Comparison of ENCODE assay signal across 21 mouse cellular contexts in genomic region chr3:30258421-30258820, GRCm38 (mm10).
A peak's percentile ranks its signal among the peaks of the same experiment; 100 is the strongest.
DNase-seq lines count a peak whose midpoint lies in the region; ATAC-seq and TF ChIP-seq lines count a peak whose summit lies in the region.
"Had no signal": no experiment of that assay in that cellular context is flagged by ENCODE, and none has a peak within 500 bp of the region (broad histone marks: within the 10 kb centered on the region; RNA-seq: fewer than 3 reads in every experiment).

No protein-coding gene starts in this region.

- peak overlapping the region; percentile 20 for H3K4me2 ChIP-seq in heart, embryonic 11.5 days
- peak overlapping the region; percentile 20; the same call in 1 of the 2 replicates for H3K4me2 ChIP-seq in intestine, embryonic 14.5 days (ENCODE audit: low read length)
- H3K4me2 ChIP-seq in intestine, embryonic 16.5 days (ENCODE audit: low read depth, low read length): no peak overlapping the region
- peak overlapping the region; percentile 32 for H3K4me2 ChIP-seq in embryonic facial prominence, embryonic 12.5 days (replicated peaks)
- 0 out of 2 replicates have a peak overlapping the region, but pooled peaks have one; percentile 0 for H3K4me2 ChIP-seq in limb, embryonic 14.5 days (replicated peaks; ENCODE audit: low read depth, low read length, severe bottlenecking)
- H3K4me2 ChIP-seq: embryonic facial prominence, embryonic 15.5 days; forebrain, embryonic 13.5 days; neural tube, embryonic 15.5 days had no signal

- H3K27me3 ChIP-seq in heart, embryonic 11.5 days (ENCODE audit: control insufficient read depth, insufficient read depth, low read length): no peaks in the 10 kb centered on the region
- no peaks in the 10 kb centered on the region for H3K27me3 ChIP-seq in intestine, embryonic 14.5 days (replicated peaks; ENCODE audit: control insufficient read depth, insufficient read depth, low read length)
- H3K27me3 ChIP-seq in intestine, embryonic 16.5 days (replicated peaks; ENCODE audit: control insufficient read depth, insufficient read depth, low read length): no peaks in the 10 kb centered on the region
- no peaks in the 10 kb centered on the region for H3K27me3 ChIP-seq in embryonic facial prominence, embryonic 12.5 days
- H3K27me3 ChIP-seq in limb, embryonic 14.5 days (ENCODE audit: control insufficient read depth, insufficient read depth, low read length): no peaks in the 10 kb centered on the region
- H3K27me3 ChIP-seq: embryonic facial prominence, embryonic 15.5 days; forebrain, embryonic 13.5 days; neural tube, embryonic 15.5 days had no signal

- intact Hi-C loops in left cerebral cortex, postnatal 14 days (cut with DNase I): no loop called here

- H3K9ac ChIP-seq in heart, embryonic 11.5 days (ENCODE audit: low read depth, low read length): no peak overlapping the region
- H3K9ac ChIP-seq in intestine, embryonic 14.5 days (ENCODE audit: low read length): no peak overlapping the region
- H3K9ac ChIP-seq in intestine, embryonic 16.5 days (ENCODE audit: low read depth, low read length): no peak overlapping the region
- H3K9ac ChIP-seq in embryonic facial prominence, embryonic 12.5 days: no peak overlapping the region
- H3K9ac ChIP-seq in limb, embryonic 14.5 days (ENCODE audit: low read depth, low read length, severe bottlenecking): no peak overlapping the region
- H3K9ac ChIP-seq: embryonic facial prominence, embryonic 15.5 days; forebrain, embryonic 13.5 days; liver, embryonic 14.5 days; neural tube, embryonic 15.5 days had no signal

- no peaks in the 10 kb centered on the region for H3K9me3 ChIP-seq in heart, embryonic 11.5 days (replicated peaks; ENCODE audit: control insufficient read depth, low read length)
- no peaks in the 10 kb centered on the region for H3K9me3 ChIP-seq in intestine, embryonic 14.5 days (ENCODE audit: control insufficient read depth, low read length)
- no peaks in the 10 kb centered on the region for H3K9me3 ChIP-seq in intestine, embryonic 16.5 days (ENCODE audit: control insufficient read depth, low read length)
- no peaks in the 10 kb centered on the region for H3K9me3 ChIP-seq in embryonic facial prominence, embryonic 12.5 days
- H3K9me3 ChIP-seq in limb, embryonic 14.5 days (ENCODE audit: control insufficient read depth, low read length): no peaks in the 10 kb centered on the region
- H3K9me3 ChIP-seq: embryonic facial prominence, embryonic 15.5 days; forebrain, embryonic 13.5 days; midbrain, embryonic 10.5 days; neural tube, embryonic 15.5 days had no signal

- WGBS in heart, embryonic 11.5 days (ENCODE audit: insufficient replicate concordance): 11% methylated on average over 10 of the region's 10 CpGs
- 27% methylated on average over 10 of the region's 10 CpGs for WGBS in intestine, embryonic 14.5 days
- WGBS in intestine, embryonic 16.5 days: 38% methylated on average over 10 of the region's 10 CpGs
- WGBS in embryonic facial prominence, embryonic 12.5 days: 19% methylated on average over 10 of the region's 10 CpGs
- WGBS in limb, embryonic 14.5 days: 13% methylated on average over 10 of the region's 10 CpGs

- ATAC-seq in heart, embryonic 11.5 days (replicated peaks; ENCODE audit: insufficient number of reproducible peaks, low FRiP score, low TSS enrichment): peak; percentile 49; the same call in 1 of the 2 replicates
- no peak for ATAC-seq in intestine, embryonic 14.5 days (replicated peaks; ENCODE audit: low FRiP score, low TSS enrichment, low read depth)
- no peak for ATAC-seq in intestine, embryonic 16.5 days
- peak; percentile 88 for ATAC-seq in embryonic facial prominence, embryonic 12.5 days (ENCODE audit: insufficient number of reproducible peaks, insufficient read depth, low FRiP score, low TSS enrichment)
- ATAC-seq in limb, embryonic 14.5 days (ENCODE audit: low FRiP score, low read depth): peak; percentile 67; the same call in 1 of the 2 replicates
- ATAC-seq: activated CD4-positive, CD25-positive, alpha-beta regulatory T cell, adult 4 months; forebrain, embryonic 13.5 days; intestine, postnatal 0 days had no signal

- DNase-seq in heart, postnatal 4 days: no peak
- DNase-seq in intestine, embryonic 14.5 days (ENCODE audit: low spot score): no peak
- DNase-seq in limb, embryonic 14.5 days (ENCODE audit: low spot score): no peak
- no peak for DNase-seq in left cerebral cortex, postnatal 14 days (ENCODE audit: low spot score in 2 of 2)
- no peak for DNase-seq in urinary bladder, postnatal 4 days (ENCODE audit: low spot score in 2 of 2)
- DNase-seq: adrenal gland, postnatal 25 days; cerebellum, adult 8-10 months; kidney, postnatal 14 days; lung, postnatal 36 days; retina, postnatal 1 day; thymus, adult 2 months had no signal

- H3K36me3 ChIP-seq in heart, embryonic 11.5 days (ENCODE audit: control insufficient read depth, insufficient read depth, low read length): no peaks in the 10 kb centered on the region
- no peaks in the 10 kb centered on the region for H3K36me3 ChIP-seq in intestine, embryonic 14.5 days (ENCODE audit: control insufficient read depth, insufficient read depth, low read length)
- no peaks in the 10 kb centered on the region for H3K36me3 ChIP-seq in intestine, embryonic 16.5 days (ENCODE audit: control insufficient read depth, insufficient read depth, low read length)
- H3K36me3 ChIP-seq in embryonic facial prominence, embryonic 12.5 days: no peaks in the 10 kb centered on the region
- H3K36me3 ChIP-seq in limb, embryonic 14.5 days (ENCODE audit: control insufficient read depth, insufficient read depth, low read length): no peaks in the 10 kb centered on the region
- H3K36me3 ChIP-seq: embryonic facial prominence, embryonic 15.5 days; midbrain, embryonic 10.5 days; neural tube, embryonic 15.5 days had no signal

- H3K27ac ChIP-seq in heart, embryonic 11.5 days (ENCODE audit: low read depth, low read length): no peak overlapping the region
- no peak overlapping the region for H3K27ac ChIP-seq in intestine, embryonic 14.5 days (ENCODE audit: low read depth)
- no peak overlapping the region for H3K27ac ChIP-seq in intestine, embryonic 16.5 days (ENCODE audit: low read length)
- peak overlapping the region; percentile 31 for H3K27ac ChIP-seq in embryonic facial prominence, embryonic 12.5 days
- H3K27ac ChIP-seq in limb, embryonic 14.5 days (replicated peaks; ENCODE audit: low read depth, low read length): no peak overlapping the region
- H3K27ac ChIP-seq: embryonic facial prominence, embryonic 15.5 days; forebrain, embryonic 13.5 days; liver, embryonic 14.5 days; midbrain, embryonic 10.5 days; neural tube, embryonic 15.5 days had no signal

- no peak for TF ChIP-seq POLR2A in limb, embryonic 14.5 days (IDR thresholded peaks at IDR 0.05; ENCODE audit: borderline replicate concordance, extremely low read depth, insufficient read depth, insufficient read length)

- H3K4me3 ChIP-seq in heart, embryonic 11.5 days (ENCODE audit: low read depth, low read length): no peak overlapping the region
- H3K4me3 ChIP-seq in intestine, embryonic 14.5 days (ENCODE audit: low read depth, low read length): no peak overlapping the region
- H3K4me3 ChIP-seq in intestine, embryonic 16.5 days (ENCODE audit: low read length): no peak overlapping the region
- H3K4me3 ChIP-seq in embryonic facial prominence, embryonic 12.5 days: no peak overlapping the region
- no peak overlapping the region for H3K4me3 ChIP-seq in limb, embryonic 14.5 days (replicated peaks; ENCODE audit: low read length)
- H3K4me3 ChIP-seq: embryonic facial prominence, embryonic 15.5 days; forebrain, embryonic 13.5 days; midbrain, embryonic 10.5 days; neural tube, embryonic 15.5 days had no signal

- peaks cover 19% of the 10 kb centered on the region; the same call in 1 of the 2 replicates for H3K4me1 ChIP-seq in heart, embryonic 11.5 days (ENCODE audit: control insufficient read depth, insufficient read depth, low read length)
- H3K4me1 ChIP-seq in intestine, embryonic 14.5 days (replicated peaks; ENCODE audit: control insufficient read depth, insufficient read depth, low read length): no peaks in the 10 kb centered on the region
- no peaks in the 10 kb centered on the region for H3K4me1 ChIP-seq in intestine, embryonic 16.5 days (ENCODE audit: control insufficient read depth, insufficient read depth, low read length)
- peaks cover 12% of the 10 kb centered on the region; the same call in 1 of the 2 replicates for H3K4me1 ChIP-seq in embryonic facial prominence, embryonic 12.5 days
- H3K4me1 ChIP-seq in limb, embryonic 14.5 days (ENCODE audit: control insufficient read depth, insufficient read depth, low read length): peaks cover 19% of the 10 kb centered on the region
- H3K4me1 ChIP-seq: embryonic facial prominence, embryonic 15.5 days; forebrain, embryonic 13.5 days; neural tube, embryonic 15.5 days had no signal

Comparison
In these comparisons a context has a peak if more than half of its experiments do, and no peak if none do; other contexts are left out.
1. ATAC-seq: peak in heart, embryonic 11.5 days (single experiment), embryonic facial prominence, embryonic 12.5 days (single experiment) and limb, embryonic 14.5 days (single experiment); none in intestine, embryonic 14.5 days (single experiment) and intestine, embryonic 16.5 days (single experiment).